ENCODE assay signal across 18 mouse cellular contexts in the genomic region with DNA sequence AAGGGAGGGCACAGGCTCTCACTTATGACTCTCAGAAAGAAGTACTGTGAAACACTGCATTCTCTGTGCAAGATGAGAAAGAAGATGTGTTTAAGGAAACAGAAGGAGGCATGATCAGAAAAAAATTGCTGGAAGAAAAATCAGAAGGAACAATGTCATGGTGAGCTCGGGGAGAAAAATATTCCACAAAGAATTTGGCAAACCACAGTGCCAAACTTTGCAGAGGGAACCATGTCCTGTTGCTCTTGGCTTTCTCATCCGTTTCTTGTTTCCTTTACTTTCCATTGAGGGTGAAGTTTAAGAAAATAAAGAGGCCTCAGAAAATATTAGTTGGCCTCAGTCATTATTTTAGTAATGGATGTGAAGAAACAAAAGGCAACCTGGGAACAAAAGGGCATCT.
"Had no signal": no experiment of that assay in that cellular context is flagged by ENCODE, and none has a peak within 500 bp of the region (broad histone marks: within the 10 kb centered on the region; RNA-seq: fewer than 3 reads in every experiment).

No protein-coding gene starts in this region.

- H3K4me2 ChIP-seq: liver, embryonic 13.5 days; lung, embryonic 14.5 days; midbrain, embryonic 12.5 days; midbrain, embryonic 15.5 days; neural tube, embryonic 12.5 days; neural tube, embryonic 15.5 days; stomach, embryonic 15.5 days had no signal

- H3K36me3 ChIP-seq: liver, embryonic 13.5 days; midbrain, embryonic 12.5 days; midbrain, embryonic 15.5 days; neural tube, embryonic 12.5 days; neural tube, embryonic 15.5 days; stomach, embryonic 15.5 days had no signal

- H3K27ac ChIP-seq: left cerebral cortex, adult 2 months; liver, embryonic 13.5 days; macrophage; midbrain, embryonic 12.5 days; midbrain, embryonic 15.5 days; neural tube, embryonic 12.5 days; neural tube, embryonic 15.5 days; stomach, embryonic 15.5 days had no signal

- H3K9me3 ChIP-seq: liver, embryonic 13.5 days; midbrain, embryonic 12.5 days; midbrain, embryonic 15.5 days; neural tube, embryonic 12.5 days; neural tube, embryonic 15.5 days; stomach, embryonic 15.5 days had no signal

- H3K27me3 ChIP-seq: liver, embryonic 13.5 days; midbrain, embryonic 12.5 days; midbrain, embryonic 15.5 days; neural tube, embryonic 12.5 days; neural tube, embryonic 15.5 days; stomach, embryonic 15.5 days had no signal

- H3K4me1 ChIP-seq: liver, embryonic 13.5 days; stomach, embryonic 15.5 days had no signal

- H3K9ac ChIP-seq: liver, embryonic 13.5 days; lung, embryonic 14.5 days; midbrain, embryonic 12.5 days; midbrain, embryonic 15.5 days; neural tube, embryonic 12.5 days; neural tube, embryonic 15.5 days; stomach, embryonic 15.5 days had no signal

- DNase-seq: kidney, postnatal 10 days; kidney, postnatal 36 days; layer of hippocampus, postnatal 36 days; liver, embryonic 13.5 days; lung, embryonic 14.5 days; right cerebral cortex, adult 18-20 months; right cerebral cortex, postnatal 14 days; right cerebral cortex, postnatal 4 days; spleen, adult 18-20 months; thymus, postnatal 25 days had no signal

- H3K4me3 ChIP-seq: left cerebral cortex, adult 2 months; liver, embryonic 13.5 days; midbrain, embryonic 12.5 days; midbrain, embryonic 15.5 days; neural tube, embryonic 12.5 days; neural tube, embryonic 15.5 days; stomach, embryonic 15.5 days had no signal

- ATAC-seq: lung, postnatal 0 days; midbrain, embryonic 15.5 days had no signal
